Comparison of ENCODE assay signal across 26 mouse cellular contexts in genomic region chr11:72816859-72817258, GRCm38 (mm10).
"Had no signal": no experiment of that assay in that cellular context is flagged by ENCODE, and none has a peak within 500 bp of the region (broad histone marks: within the 10 kb centered on the region; RNA-seq: fewer than 3 reads in every experiment).

No protein-coding gene starts in this region.

- H3K4me1 ChIP-seq: embryonic facial prominence, embryonic 10.5 days; embryonic facial prominence, embryonic 12.5 days; embryonic facial prominence, embryonic 13.5 days; embryonic facial prominence, embryonic 15.5 days; forebrain, embryonic 10.5 days; forebrain, embryonic 12.5 days; forebrain, embryonic 13.5 days; forebrain, embryonic 15.5 days had no signal

- H3K4me3 ChIP-seq: embryonic facial prominence, embryonic 10.5 days; embryonic facial prominence, embryonic 12.5 days; embryonic facial prominence, embryonic 13.5 days; embryonic facial prominence, embryonic 15.5 days; erythroblast, embryonic 14.5 days; forebrain, embryonic 10.5 days; forebrain, embryonic 12.5 days; forebrain, embryonic 13.5 days; forebrain, embryonic 15.5 days; gastrocnemius, adult 2 months; heart, adult 2 months had no signal

- H3K9me3 ChIP-seq: embryonic facial prominence, embryonic 10.5 days; embryonic facial prominence, embryonic 12.5 days; embryonic facial prominence, embryonic 13.5 days; embryonic facial prominence, embryonic 15.5 days; forebrain, embryonic 10.5 days; forebrain, embryonic 12.5 days; forebrain, embryonic 13.5 days; forebrain, embryonic 15.5 days had no signal

- H3K27me3 ChIP-seq: embryonic facial prominence, embryonic 12.5 days; embryonic facial prominence, embryonic 13.5 days; embryonic facial prominence, embryonic 15.5 days; forebrain, embryonic 12.5 days; forebrain, embryonic 13.5 days; forebrain, embryonic 15.5 days had no signal

- H3K9ac ChIP-seq: embryonic facial prominence, embryonic 12.5 days; embryonic facial prominence, embryonic 13.5 days; embryonic facial prominence, embryonic 15.5 days; forebrain, embryonic 12.5 days; forebrain, embryonic 13.5 days; forebrain, embryonic 15.5 days; forebrain, postnatal 0 days had no signal

- DNase-seq: cerebellum, adult 9-10 months; cerebellum, adult 9-11 months; cerebellum, postnatal 10 days; cerebellum, postnatal 14 days; cerebellum, postnatal 25 days; cerebellum, postnatal 36 days; embryo, embryonic 11 days; forebrain, postnatal 0 days; gastrocnemius, adult 2 months; gastrocnemius, postnatal 10 days; gastrocnemius, postnatal 14 days; gastrocnemius, postnatal 25 days; gastrocnemius, postnatal 36 days; heart, adult 18-20 months; heart, adult 2 months had no signal

- H3K27ac ChIP-seq: embryonic facial prominence, embryonic 10.5 days; embryonic facial prominence, embryonic 12.5 days; embryonic facial prominence, embryonic 13.5 days; embryonic facial prominence, embryonic 15.5 days; forebrain, embryonic 10.5 days; forebrain, embryonic 12.5 days; forebrain, embryonic 13.5 days; forebrain, embryonic 15.5 days; gastrocnemius, adult 2 months; heart, adult 2 months had no signal

- H3K4me2 ChIP-seq: embryonic facial prominence, embryonic 12.5 days; embryonic facial prominence, embryonic 13.5 days; embryonic facial prominence, embryonic 15.5 days; forebrain, embryonic 12.5 days; forebrain, embryonic 13.5 days; forebrain, embryonic 15.5 days had no signal

- ATAC-seq: forebrain, embryonic 13.5 days; forebrain, embryonic 14.5 days; forebrain, embryonic 15.5 days; forebrain, embryonic 16.5 days; forebrain, postnatal 0 days had no signal
